ENCODE assay signal across 7 mouse cellular contexts in the genomic region with DNA sequence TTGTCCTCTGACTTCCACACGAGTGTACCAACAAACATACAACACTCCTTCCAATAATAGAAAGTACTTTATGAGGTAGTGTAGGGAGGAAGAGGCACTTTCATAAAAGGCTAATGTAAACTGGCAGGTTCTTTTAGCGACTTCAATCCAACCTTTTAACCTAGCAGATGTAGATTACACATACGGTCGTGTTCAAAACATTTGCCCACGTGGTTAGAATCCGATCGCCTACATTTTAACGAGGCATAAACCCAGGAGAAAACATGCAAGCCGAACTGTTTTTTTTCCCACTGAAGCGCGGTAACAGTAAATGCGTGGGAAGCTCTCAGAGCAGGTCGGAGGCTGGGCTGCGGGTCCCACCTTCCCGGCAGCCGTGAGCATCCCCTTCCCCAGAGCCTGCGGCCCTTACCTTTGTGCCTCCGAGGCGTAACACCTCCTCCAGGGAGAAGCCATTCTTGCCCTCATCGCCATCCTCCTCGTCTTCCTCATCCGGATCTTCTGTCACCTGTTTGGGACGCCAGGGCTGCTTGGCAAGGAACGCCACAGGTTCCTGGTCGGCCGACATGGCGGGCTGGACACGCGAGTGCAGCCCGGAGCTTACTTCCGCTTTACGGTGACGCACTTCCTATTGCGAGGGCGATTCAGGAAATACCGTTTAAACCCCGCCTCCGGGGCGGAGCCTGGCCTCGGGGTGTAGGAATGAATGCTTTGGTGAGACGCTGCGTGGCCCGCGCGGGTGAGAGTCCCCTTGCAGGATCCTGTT. TPM values are rescaled to one million over a fixed set of nuclear protein-coding genes. Genes with fewer than 3 reads are reported as not detected.
DNase-seq lines count a peak whose midpoint lies in the region; ATAC-seq and TF ChIP-seq lines count a peak whose summit lies in the region.

A gene (minus strand): TSS at position 601 of the 763 bp plus-strand sequence.
A gene (plus strand): TSS at position 671 of the 763 bp plus-strand sequence.

- H3K9me3 ChIP-seq in intestine, postnatal 0 days (ENCODE audit: control insufficient read depth) = no peaks in the 10 kb centered on the region
- no peaks in the 10 kb centered on the region for H3K9me3 ChIP-seq in midbrain, embryonic 12.5 days

- intact Hi-C loops in left cerebral cortex, postnatal 4 days (cut with DNase I) = no loop called here

- H3K4me2 ChIP-seq in intestine, postnatal 0 days (replicated peaks; ENCODE audit: low read depth) = peak within 1 kb of the TSS; percentile 78
- H3K4me2 ChIP-seq in midbrain, embryonic 12.5 days (replicated peaks) = peak within 1 kb of the TSS; percentile 57

- whole genome bisulfite sequencing in intestine, postnatal 0 days = under 1% methylated on average over 45 of the region's 45 CpGs
- under 1% methylated on average over 45 of the region's 45 CpGs for WGBS in midbrain, embryonic 12.5 days
- WGBS in small intestine, adult 2 months = under 1% methylated on average over 45 of the region's 45 CpGs

- no peak for TF ChIP-seq CTCF in intestine, postnatal 0 days (IDR thresholded peaks at IDR 0.05; ENCODE audit: low read depth)
- no peak for TF ChIP-seq CTCF in small intestine, adult 2 months (IDR thresholded peaks at IDR 0.05; ENCODE audit: extremely low read depth, insufficient read length, insufficient replicate concordance, low read depth, low read length)

- H3K9ac ChIP-seq in intestine, postnatal 0 days (ENCODE audit: low read depth, low read length) = peak within 1 kb of the TSS; percentile 68
- peak within 1 kb of the TSS; percentile 67 for H3K9ac ChIP-seq in midbrain, embryonic 12.5 days (replicated peaks)

- H3K4me1 ChIP-seq in intestine, postnatal 0 days (replicated peaks; ENCODE audit: control insufficient read depth, insufficient read depth, low read length) = no peaks in the 10 kb centered on the region
- peaks cover 15% of the 10 kb centered on the region for H3K4me1 ChIP-seq in midbrain, embryonic 12.5 days
- 0 out of 2 replicates have a peak, but pooled peaks cover 2% of the 10 kb centered on the region for H3K4me1 ChIP-seq in small intestine, adult 2 months (ENCODE audit: control insufficient read depth, insufficient read depth, insufficient read length, low read length)

- H3K27me3 ChIP-seq in intestine, postnatal 0 days (replicated peaks; ENCODE audit: control insufficient read depth, insufficient read depth, low read length) = no peaks in the 10 kb centered on the region
- no peaks in the 10 kb centered on the region for H3K27me3 ChIP-seq in midbrain, embryonic 12.5 days
- H3K27me3 ChIP-seq in small intestine, adult 2 months (ENCODE audit: control insufficient read depth, insufficient read depth, low read length) = no peaks in the 10 kb centered on the region

- H3K36me3 ChIP-seq in intestine, postnatal 0 days (ENCODE audit: control insufficient read depth, insufficient read depth) = peaks cover 35% of the 10 kb centered on the region
- H3K36me3 ChIP-seq in midbrain, embryonic 12.5 days = peaks cover 42% of the 10 kb centered on the region
- peaks cover 20% of the 10 kb centered on the region for H3K36me3 ChIP-seq in small intestine, adult 2 months (ENCODE audit: control insufficient read depth, insufficient read depth, low read length)

- TF ChIP-seq POLR2A in small intestine, adult 2 months (IDR thresholded peaks at IDR 0.05; ENCODE audit: low read depth, low read length) = peak; percentile 28; the same call in 1 of the 2 replicates

- H3K4me3 ChIP-seq in intestine, postnatal 0 days (ENCODE audit: low read depth, low read length) = peak within 1 kb of the TSS; percentile 61
- peak within 1 kb of the TSS; percentile 74 for H3K4me3 ChIP-seq in midbrain, embryonic 12.5 days
- H3K4me3 ChIP-seq in small intestine, adult 2 months (ENCODE audit: low read depth, low read length) = peak within 1 kb of the TSS; percentile 64

- ATAC-seq in intestine, postnatal 0 days = peak; percentile 100
- ATAC-seq in midbrain, embryonic 12.5 days (ENCODE audit: low FRiP score, low read depth) = peak; percentile 99

- peak within 1 kb of the TSS; percentile 9; the same call in 1 of the 2 replicates for H3K27ac ChIP-seq in intestine, postnatal 0 days (ENCODE audit: low read depth, low read length)
- 0 out of 2 replicates have a peak within 1 kb of the TSS, but pooled peaks have one; percentile 20 for H3K27ac ChIP-seq in midbrain, embryonic 12.5 days (replicated peaks)
- H3K27ac ChIP-seq in small intestine, adult 2 months (ENCODE audit: insufficient read depth, low read depth, low read length) = no peak within 1 kb of the TSS

- DNase-seq in adrenal gland, adult 8-10 months = peak; percentile 96
- DNase-seq in embryo, embryonic 9.5 days (ENCODE audit: extremely low spot score) = peak; percentile 97
- peak; percentile 65 for DNase-seq in gonadal fat pad, adult 2 months (ENCODE audit: low read depth)
- DNase-seq in left cerebral cortex, postnatal 4 days = peak; percentile 98

RNA-seq across cellular contexts. Expression of the first gene that starts in this region (rescaled TPM):
- total RNA-seq in adrenal gland, adult 8-10 months (2022) = 10 to 100 TPM; 43.0 to 49.1 (median 44.5) TPM
- 4.1 and 4.9 TPM in 2 replicates for polyA plus RNA-seq in gonadal fat pad, adult 2 months (2012; rRNA removed)
- polyA plus RNA-seq in intestine, postnatal 0 days (2015; fragmentation: Nextera tagmentation; extraction: Ambion mirVana) = 30.8 and 36.0 TPM in 2 replicates
- total RNA-seq in left cerebral cortex, postnatal 4 days (2021) = 10 to 100 TPM; 37.5 to 40.3 TPM
- polyA plus RNA-seq in midbrain, embryonic 12.5 days (2016; fragmentation: Nextera tagmentation; extraction: Ambion mirVana) = 62.1 and 67.7 TPM in 2 replicates
- 0.34 and 1.0 TPM in 2 replicates for polyA plus RNA-seq in small intestine, adult 2 months (2012; rRNA removed)

RNA-seq across cellular contexts. Expression of the second gene that starts in this region (rescaled TPM):
- 10 to 100 TPM; 39.9 to 51.8 (median 49.1) TPM for total RNA-seq in adrenal gland, adult 8-10 months (2022)
- 10.8 and 11.8 TPM in 2 replicates for polyA plus RNA-seq in gonadal fat pad, adult 2 months (2012; rRNA removed)
- 24.1 and 29.7 TPM in 2 replicates for polyA plus RNA-seq in intestine, postnatal 0 days (2015; fragmentation: Nextera tagmentation; extraction: Ambion mirVana)
- total RNA-seq in left cerebral cortex, postnatal 4 days (2021) = 10 to 100 TPM; 62.2 to 65.5 TPM
- polyA plus RNA-seq in midbrain, embryonic 12.5 days (2016; fragmentation: Nextera tagmentation; extraction: Ambion mirVana) = 52.2 and 54.8 TPM in 2 replicates
- 1.2 and 2.5 TPM in 2 replicates for polyA plus RNA-seq in small intestine, adult 2 months (2012; rRNA removed)
